Mouse (Mus musculus) thymus, adult 2 months (tissue): ENCODE data around the gene Ripk3. TPM values are rescaled to one million over a fixed set of nuclear protein-coding genes. Genes with fewer than 3 reads are reported as not detected.
A peak's percentile ranks its signal among the peaks of the same experiment; 100 is the strongest.
"Not testable (repeated sequence)": the region's sequence is repeated elsewhere in the genome, so short reads cannot be mapped to it uniquely, and the experiment has no call there.

Experiments used
- DNase-seq: peaks from one replicate; pipeline ENCODE4 v3.0.0; 2021
- H3K27ac ChIP-seq: fragments of 200-500 bp; 2 replicates; pipeline ENCODE4 v1.5.1; 2012; ENCODE audit warnings: low read length, control low read depth; ENCODE audit not compliant: control insufficient read depth, insufficient read depth
- H3K27me3 ChIP-seq: fragments of 200-500 bp; 2 replicates; pipeline ENCODE4 v1.6.1; 2012; ENCODE audit warnings: mild to moderate bottlenecking, low read length, moderate library complexity, mixed read lengths; ENCODE audit not compliant: control insufficient read depth, insufficient read depth
- H3K36me3 ChIP-seq: fragments of 200-500 bp; 2 replicates; pipeline ENCODE4 v1.6.1; 2012; ENCODE audit warnings: mild to moderate bottlenecking, low read length, moderate library complexity; ENCODE audit not compliant: control insufficient read depth, insufficient read depth
- H3K4me1 ChIP-seq: fragments of 200-500 bp; replicated peaks from 2 replicates; pipeline ENCODE4 v1.6.1; 2012; ENCODE audit warnings: low read length; ENCODE audit not compliant: control insufficient read depth, insufficient read depth
- H3K4me3 ChIP-seq: fragments of 200-500 bp; 2 replicates; pipeline ENCODE4 v1.5.1; 2012; ENCODE audit warnings: mild to moderate bottlenecking, low read length, control low read depth, moderate library complexity; ENCODE audit not compliant: control insufficient read depth, insufficient read depth
- CTCF ChIP-seq: fragments of 200-500 bp; IDR thresholded peaks from 2 replicates; pipeline ENCODE4 v1.5.1; 2012; ENCODE audit warnings: mild to moderate bottlenecking, control low read depth, low read length, moderate library complexity, borderline replicate concordance; ENCODE audit not compliant: control insufficient read depth, poor library complexity, insufficient read depth; ENCODE audit errors: extremely low read depth
- POLR2A ChIP-seq: fragments of 200-500 bp; IDR thresholded peaks from 2 replicates; pipeline ENCODE4 v1.6.1; 2012; ENCODE audit warnings: mild to moderate bottlenecking, low read length, control low read depth, moderate library complexity; ENCODE audit not compliant: control insufficient read depth, poor library complexity, insufficient read depth; ENCODE audit errors: extremely low read depth
- WGBS: fragments of 180-500 bp; shearing (Covaris S2); methylation state at CpG from one replicate; pipeline ENCODE4 v1.1.7; 2018; 5-methylcytosine and 5-hydroxymethylcytosine counted together
- polyA plus RNA-seq: library from polyadenylated mRNA; depleted of rRNA; stranded (reverse); fragments of >200 nt; gene quantifications from 2 replicates; pipeline ENCODE4 v1.2.3, GENCODE M21; 2012

Gene Ripk3
- polyA plus RNA-seq, 1 experiment: 66.8 TPM

GRCm38 (mm10) chr14:55765696-55766095, 23.0 kb downstream of the Ripk3 start, which contains the start of gene Ltb4r1:
Gene Ltb4r1 (plus strand): TSS chr14:55765962.
- Histone ChIP-seq H3K27ac (no peak within 1 kb of the TSS), H3K4me3 (no peak within 1 kb of the TSS), H3K36me3 (no peaks in the 10 kb centered on the region), H3K27me3 (peaks cover 14% of the 10 kb centered on the region; the same call in 1 of the 2 replicates), H3K4me1 (peaks cover 4% of the 10 kb centered on the region; the same call in 1 of the 2 replicates)
- 20% methylated on average over 4 of the region's 4 CpGs for WGBS
- DNase-seq: no peak
- TF ChIP-seq CTCF (no peak), POLR2A (no peak)

- Histone ChIP-seq H3K27me3 (peaks cover 14% of the 10 kb centered on the region; the same call in 1 of the 2 replicates), H3K4me3 (no peak overlapping the region), H3K36me3 (no peaks in the 10 kb centered on the region), H3K4me1 (peaks cover 3% of the 10 kb centered on the region; the same call in 1 of the 2 replicates), H3K27ac (no peak overlapping the region)
- TF ChIP-seq CTCF: no peak
- TF ChIP-seq POLR2A: no peak
- no peak for DNase-seq
- WGBS: 40% methylated on average over 7 of the region's 7 CpGs
Observed at GRCm38 (mm10) chr14:55763166-55763565, 25.5 kb downstream of the Ripk3 start.

GRCm38 (mm10) chr14:55762001-55762821, 26.5 kb downstream of the Ripk3 start:
- H3K36me3 ChIP-seq: no peaks in the 10 kb centered on the region
- TF ChIP-seq POLR2A: no peak
- TF ChIP-seq CTCF: peak; percentile 59; the same call in 1 of the 2 replicates
- 6% methylated on average over 77 of the region's 77 CpGs for WGBS
- peak overlapping the region; percentile 44 for H3K4me3 ChIP-seq
- H3K27me3 ChIP-seq: peaks cover 14% of the 10 kb centered on the region; the same call in 1 of the 2 replicates
- DNase-seq: no peak
- H3K4me1 ChIP-seq: no peaks in the 10 kb centered on the region; the same call in 1 of the 2 replicates
- no peak overlapping the region for H3K27ac ChIP-seq

GRCm38 (mm10) chr14:55761163-55761562, 27.5 kb downstream of the Ripk3 start, which contains the start of gene Ltb4r2:
Gene Ltb4r2 (plus strand): TSS chr14:55761428.
- H3K36me3 ChIP-seq: no peaks in the 10 kb centered on the region
- no peak for TF ChIP-seq CTCF
- TF ChIP-seq POLR2A: no peak
- peaks cover 14% of the 10 kb centered on the region; the same call in 1 of the 2 replicates for H3K27me3 ChIP-seq
- H3K4me1 ChIP-seq: no peaks in the 10 kb centered on the region; the same call in 1 of the 2 replicates
- 88% methylated on average over 6 of the region's 6 CpGs for WGBS
- DNase-seq: no peak
- H3K4me3 ChIP-seq: peak within 1 kb of the TSS; percentile 44
- no peak within 1 kb of the TSS for H3K27ac ChIP-seq

- peaks cover 14% of the 10 kb centered on the region; the same call in 1 of the 2 replicates for H3K27me3 ChIP-seq
- not testable (repeated sequence) for H3K27ac ChIP-seq, H3K4me1 ChIP-seq, H3K4me3 ChIP-seq, H3K36me3 ChIP-seq
- peak; percentile 70; the same call in 1 of the 2 replicates for TF ChIP-seq CTCF
- WGBS: under 1% methylated on average over 6 of the region's 6 CpGs
- peak; percentile 81 for DNase-seq
Observed at GRCm38 (mm10) chr14:55760156-55760555, 28.5 kb downstream of the Ripk3 start.

- H3K4me1 ChIP-seq: no peaks in the 10 kb centered on the region; the same call in 1 of the 2 replicates
- no peak within 1 kb of the TSS for H3K4me3 ChIP-seq
- DNase-seq: peak; percentile 18
- WGBS: 24% methylated on average over 8 of the region's 8 CpGs
- no peak within 1 kb of the TSS for H3K27ac ChIP-seq
- peaks cover 9% of the 10 kb centered on the region; the same call in 1 of the 2 replicates for H3K27me3 ChIP-seq
- TF ChIP-seq CTCF (no peak), POLR2A (no peak)
- peaks cover 20% of the 10 kb centered on the region for H3K36me3 ChIP-seq
Observed at GRCm38 (mm10) chr14:55758363-55758784, 30.3 kb downstream of the Ripk3 start, which contains the start of gene Cideb. Gene Cideb (minus strand): TSS chr14:55758458.
